Mouse (Mus musculus): Measurements from ENCODE around the gene 1700034I23Rik. TPM values are rescaled to one million over a fixed set of nuclear protein-coding genes. Genes with fewer than 3 reads are reported as not detected.

1700034I23Rik gene
- 545 TPM for polyA plus RNA-seq (2014; fragmentation: Illumina TruSeq; extraction: RNeasy Lipid Tissue Mini Kit (QIAGEN cat#74804); ENCODE audit: low read depth, low replicate concordance)

DNA sequence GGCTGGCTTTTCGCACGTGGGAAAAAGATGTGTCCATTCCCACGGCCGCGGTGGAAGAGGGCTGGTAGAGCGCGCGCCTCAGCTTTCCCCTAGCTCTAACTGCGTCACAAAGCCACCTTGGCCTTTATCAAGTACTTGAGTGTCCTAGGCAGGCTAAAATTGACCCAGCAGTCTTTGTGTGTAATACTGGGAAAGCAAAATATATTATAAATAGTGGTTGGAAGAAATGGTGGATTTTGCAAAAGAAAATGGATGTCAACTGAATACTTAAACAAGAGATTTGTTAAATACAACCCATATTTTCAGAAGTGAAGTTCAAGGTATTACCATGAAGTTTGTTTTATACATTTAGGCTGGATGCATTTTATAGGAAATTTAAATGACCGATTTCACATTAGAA, at the start of gene 1700034I23Rik:
Gene 1700034I23Rik (minus strand): TSS at position 101 of the 400 bp plus-strand sequence.

GRCm38 (mm10) chr3:40949170-40949902, 47.0 kb upstream of the 1700034I23Rik start, which contains the start of gene Larp1b:
Gene Larp1b, plus strand, starts transcription at chr3:40949828.

Other genes with a start within 250 kb of the 1700034I23Rik start
- 104 TPM for gene Slc25a31, start 193.7 kb downstream of the 1700034I23Rik start, polyA plus RNA-seq (2014; fragmentation: Illumina TruSeq; extraction: RNeasy Lipid Tissue Mini Kit (QIAGEN cat#74804); ENCODE audit: low read depth, low replicate concordance)
- gene Hspa4l, start 158.0 kb downstream of the 1700034I23Rik start, polyA plus RNA-seq (2014; fragmentation: Illumina TruSeq; extraction: RNeasy Lipid Tissue Mini Kit (QIAGEN cat#74804); ENCODE audit: low read depth, low replicate concordance): 2,915 TPM
- 206 TPM for gene Plk4, start 102.5 kb downstream of the 1700034I23Rik start, polyA plus RNA-seq (2014; fragmentation: Illumina TruSeq; extraction: RNeasy Lipid Tissue Mini Kit (QIAGEN cat#74804); ENCODE audit: low read depth, low replicate concordance)
- 9.2 TPM for gene Mfsd8, start 55.7 kb downstream of the 1700034I23Rik start, polyA plus RNA-seq (2014; fragmentation: Illumina TruSeq; extraction: RNeasy Lipid Tissue Mini Kit (QIAGEN cat#74804); ENCODE audit: low read depth, low replicate concordance)
- gene Abhd18, start 55.6 kb downstream of the 1700034I23Rik start, polyA plus RNA-seq (2014; fragmentation: Illumina TruSeq; extraction: RNeasy Lipid Tissue Mini Kit (QIAGEN cat#74804); ENCODE audit: low read depth, low replicate concordance): 39.7 TPM
- gene Larp1b, start 47.3 kb upstream of the 1700034I23Rik start, polyA plus RNA-seq (2014; fragmentation: Illumina TruSeq; extraction: RNeasy Lipid Tissue Mini Kit (QIAGEN cat#74804); ENCODE audit: low read depth, low replicate concordance): 686 TPM
- 87.7 TPM for gene Pgrmc2, start 180.5 kb upstream of the 1700034I23Rik start, polyA plus RNA-seq (2014; fragmentation: Illumina TruSeq; extraction: RNeasy Lipid Tissue Mini Kit (QIAGEN cat#74804); ENCODE audit: low read depth, low replicate concordance)